Mouse (Mus musculus): ENCODE measurements around the gene Cap1. TPM values are rescaled to one million over a fixed set of nuclear protein-coding genes. Genes with fewer than 3 reads are reported as not detected.
A peak's percentile ranks its signal among the peaks of the same experiment; 100 is the strongest.
"Not testable (repeated sequence)": the region's sequence is repeated elsewhere in the genome, so short reads cannot be mapped to it uniquely, and the experiment has no call there.

Gene Cap1
- polyA plus RNA-seq, 2 experiments from 2014 or later = 373 to 385 TPM

GRCm38 (mm10) chr4:122837180-122837730, 48.6 kb downstream of the Cap1 start:
- no peak for ATAC-seq

- ATAC-seq = peak; percentile 8
Measured at GRCm38 (mm10) chr4:122836403-122836775, 49.5 kb downstream of the Cap1 start.

- ATAC-seq = peak; percentile 93
Measured at GRCm38 (mm10) chr4:122835530-122836402, 50.1 kb downstream of the Cap1 start, which contains the start of gene Ppt1. TSS of gene Ppt1 (plus strand) at chr4:122836242.

- ATAC-seq = no peak
Measured at GRCm38 (mm10) chr4:122831888-122832287, 54.0 kb downstream of the Cap1 start.

GRCm38 (mm10) chr4:122829339-122829738, 56.5 kb downstream of the Cap1 start:
- peak; percentile 54 for ATAC-seq

- no peak for ATAC-seq
Measured at GRCm38 (mm10) chr4:122827651-122828050, 58.2 kb downstream of the Cap1 start.

- not testable (repeated sequence) for ATAC-seq
Measured at GRCm38 (mm10) chr4:122820941-122821340, 64.9 kb downstream of the Cap1 start.

- ATAC-seq = no peak
Measured at GRCm38 (mm10) chr4:122816202-122816601, 69.7 kb downstream of the Cap1 start.

GRCm38 (mm10) chr4:122811824-122812223, 74.0 kb downstream of the Cap1 start:
- ATAC-seq = no peak

GRCm38 (mm10) chr4:122811180-122811579, 74.7 kb downstream of the Cap1 start:
- ATAC-seq = no peak

Other genes with a start within 250 kb of the Cap1 start
- not detected for gene 9530002B09Rik, start 196.8 kb downstream of the Cap1 start, polyA plus RNA-seq (2017; shearing (Covaris generic))
- gene Ppt1, start 49.8 kb downstream of the Cap1 start, polyA plus RNA-seq (2017; shearing (Covaris generic)) = 100 to 1,000 TPM; 104 to 109 TPM
- gene Mfsd2a, start 75.1 kb upstream of the Cap1 start, polyA plus RNA-seq (2017; shearing (Covaris generic)) = 1 to 10 TPM; 1.3 to 1.6 TPM
- not detected for gene Mycl, start 109.6 kb upstream of the Cap1 start, polyA plus RNA-seq (2017; shearing (Covaris generic))
- gene Trit1, start 130.5 kb upstream of the Cap1 start, polyA plus RNA-seq (2017; shearing (Covaris generic)) = 10 to 100 TPM; 16.5 to 17.2 TPM
- under 1 TPM in 1 of 2 experiments, not detected in 1; 0.20 TPM for gene Bmp8b, start 219.1 kb upstream of the Cap1 start, polyA plus RNA-seq (2017; shearing (Covaris generic))
- gene Oxct2b, start 230.2 kb upstream of the Cap1 start, polyA plus RNA-seq (2017; shearing (Covaris generic)) = not detected